Mouse (Mus musculus) limb, embryonic 14.5 days (tissue): ENCODE measurements at regions not wholly inside any gene's neighbourhood (a gene's known extent, or its start where the extent isn't known, plus 50 kb on each side); places are given as distances from the start of the nearest gene placed in this dataset.

Experiments used
- ATAC-seq: fragments of 200-750 bp; cut with Nextera tagmentation; 2 replicates; pipeline ENCODE4 v1.8.0; 2017; ENCODE audit warnings: low read depth, moderate number of reproducible peaks, moderate TSS enrichment; ENCODE audit not compliant: low FRiP score
- DNase-seq: peaks from one replicate; pipeline ENCODE4 v3.0.0-alpha.2; 2015; ENCODE audit warnings: low spot score
- H3K27ac ChIP-seq: fragments of 300-500 bp; sonication (generic); replicated peaks from 2 replicates; pipeline ENCODE4 v1.5.1; 2014; ENCODE audit warnings: low read depth, mild to moderate bottlenecking, low read length, moderate library complexity, mixed read lengths
- H3K27me3 ChIP-seq: fragments of 300-500 bp; sonication (generic); 2 replicates; pipeline ENCODE4 v1.6.1; 2014; ENCODE audit warnings: low read length, mixed read lengths; ENCODE audit not compliant: control insufficient read depth, insufficient read depth
- H3K36me3 ChIP-seq: fragments of 300-500 bp; sonication (generic); 2 replicates; pipeline ENCODE4 v1.6.1; 2014; ENCODE audit warnings: mild to moderate bottlenecking, low read length, moderate library complexity, mixed read lengths; ENCODE audit not compliant: control insufficient read depth, insufficient read depth
- H3K4me1 ChIP-seq: fragments of 300-500 bp; sonication (generic); 2 replicates; pipeline ENCODE4 v1.6.1; 2014; ENCODE audit warnings: antibody characterized with exemption, low read length, mixed read lengths; ENCODE audit not compliant: control insufficient read depth, insufficient read depth
- H3K4me2 ChIP-seq: fragments of 300-500 bp; sonication (generic); replicated peaks from 2 replicates; pipeline ENCODE4 v1.6.1; 2014; ENCODE audit warnings: low read depth, mild to moderate bottlenecking, low read length, moderate library complexity; ENCODE audit not compliant: severe bottlenecking
- H3K4me3 ChIP-seq: fragments of 300-500 bp; sonication (generic); replicated peaks from 2 replicates; pipeline ENCODE4 v1.5.1; 2014; ENCODE audit warnings: low read length
- H3K9ac ChIP-seq: fragments of 300-500 bp; sonication (generic); 2 replicates; pipeline ENCODE4 v1.6.1; 2014; ENCODE audit warnings: mild to moderate bottlenecking, low read depth, low read length, moderate library complexity; ENCODE audit not compliant: severe bottlenecking
- H3K9me3 ChIP-seq: fragments of 300-500 bp; sonication (generic); 2 replicates; pipeline ENCODE4 v1.6.1; 2016; ENCODE audit warnings: low read length; ENCODE audit not compliant: control insufficient read depth
- POLR2A ChIP-seq: fragments of 200-500 bp; IDR thresholded peaks from 2 replicates; pipeline ENCODE4 v1.8.0; 2012; ENCODE audit warnings: inconsistent platforms, mild to moderate bottlenecking, moderate library complexity, borderline replicate concordance; ENCODE audit not compliant: insufficient read depth, insufficient read length; ENCODE audit errors: extremely low read depth
- WGBS: fragments of 180-500 bp; shearing (Covaris S2); extraction: QIAGEN DNeasy Blood & Tissue Kit; methylation state at CpG from one replicate; pipeline ENCODE4 v1.1.7; 2014; 5-methylcytosine and 5-hydroxymethylcytosine counted together

- H3K27me3 ChIP-seq, result no peaks in the 10 kb centered on the region
- ATAC-seq (no peak), DNase-seq (peak; percentile 15)
- H3K27ac ChIP-seq, result no peak overlapping the region
- TF ChIP-seq POLR2A, result no peak
- H3K9ac ChIP-seq, result peak overlapping the region; percentile 21; the same call in 1 of the 2 replicates
- H3K9me3 ChIP-seq, result no peaks in the 10 kb centered on the region
- H3K4me3 ChIP-seq, result peak overlapping the region; percentile 11; the same call in 1 of the 2 replicates
- WGBS, result 38% methylated on average over 13 of the region's 13 CpGs
- no peaks in the 10 kb centered on the region for H3K4me1 ChIP-seq
- H3K4me2 ChIP-seq, result peak overlapping the region; percentile 28
- no peaks in the 10 kb centered on the region for H3K36me3 ChIP-seq
Measured at GRCm38 (mm10) chrX:12917105-12917504, 154.2 kb upstream of the Usp9x start.

GRCm38 (mm10) chrX:12916684-12917083 is 154.6 kb upstream of the Usp9x start:
- no peak for TF ChIP-seq POLR2A
- Histone ChIP-seq H3K4me3 (peak overlapping the region; percentile 11; the same call in 1 of the 2 replicates), H3K27me3 (no peaks in the 10 kb centered on the region), H3K36me3 (no peaks in the 10 kb centered on the region), H3K4me2 (peak overlapping the region; percentile 28), H3K9me3 (no peaks in the 10 kb centered on the region), H3K27ac (no peak overlapping the region), H3K9ac (peak overlapping the region; percentile 21; the same call in 1 of the 2 replicates), H3K4me1 (no peaks in the 10 kb centered on the region)
- no peak for DNase-seq
- no peak for ATAC-seq
- WGBS, result 39% methylated on average over 11 of the region's 11 CpGs

- H3K4me3 ChIP-seq, result no peak overlapping the region
- H3K27ac ChIP-seq, result no peak overlapping the region
- DNase-seq, result no peak
- H3K36me3 ChIP-seq, result no peaks in the 10 kb centered on the region
- H3K27me3 ChIP-seq, result no peaks in the 10 kb centered on the region
- TF ChIP-seq POLR2A, result no peak
- ATAC-seq, result no peak
- H3K9me3 ChIP-seq, result no peaks in the 10 kb centered on the region
- whole genome bisulfite sequencing, result 85% methylated on average over 7 of the region's 7 CpGs
- H3K9ac ChIP-seq, result no peak overlapping the region
- H3K4me1 ChIP-seq, result no peaks in the 10 kb centered on the region
- H3K4me2 ChIP-seq, result no peak overlapping the region
Measured at GRCm38 (mm10) chrX:12900256-12900655, 138.4 kb upstream of the Med14 start.

GRCm38 (mm10) chrX:12891468-12891867 is 129.6 kb upstream of the Med14 start:
- DNase-seq (no peak), ATAC-seq (no peak)
- Histone ChIP-seq H3K4me3 (no peak overlapping the region), H3K9ac (no peak overlapping the region), H3K9me3 (no peaks in the 10 kb centered on the region), H3K27me3 (no peaks in the 10 kb centered on the region), H3K4me2 (no peak overlapping the region), H3K36me3 (no peaks in the 10 kb centered on the region), H3K27ac (no peak overlapping the region), H3K4me1 (no peaks in the 10 kb centered on the region)
- TF ChIP-seq POLR2A, result no peak
- 72% methylated on average over 7 of the region's 7 CpGs for WGBS

- DNase-seq (no peak), ATAC-seq (no peak)
- Histone ChIP-seq H3K27me3 (no peaks in the 10 kb centered on the region), H3K27ac (no peak overlapping the region), H3K9ac (no peak overlapping the region), H3K4me1 (no peaks in the 10 kb centered on the region), H3K36me3 (no peaks in the 10 kb centered on the region), H3K4me2 (no peak overlapping the region), H3K4me3 (no peak overlapping the region), H3K9me3 (no peaks in the 10 kb centered on the region)
- WGBS, result 52% methylated on average over 3 of the region's 3 CpGs
- no peak for TF ChIP-seq POLR2A
Measured at GRCm38 (mm10) chrX:12889482-12889808, 127.6 kb upstream of the Med14 start.

- no peaks in the 10 kb centered on the region for H3K4me1 ChIP-seq
- no peaks in the 10 kb centered on the region for H3K36me3 ChIP-seq
- no peak overlapping the region for H3K27ac ChIP-seq
- no peak overlapping the region for H3K4me2 ChIP-seq
- H3K9ac ChIP-seq, result no peak overlapping the region
- H3K27me3 ChIP-seq, result no peaks in the 10 kb centered on the region
- DNase-seq, result no peak
- TF ChIP-seq POLR2A, result no peak
- no peak overlapping the region for H3K4me3 ChIP-seq
- ATAC-seq, result no peak
- WGBS, result 86% methylated on average over 3 of the region's 3 CpGs
- no peaks in the 10 kb centered on the region for H3K9me3 ChIP-seq
Measured at GRCm38 (mm10) chrX:12888708-12889481, 127.0 kb upstream of the Med14 start.
